Mouse (Mus musculus): ENCODE measurements around the gene Gm20835. TPM values are rescaled to one million over a fixed set of nuclear protein-coding genes. Genes with fewer than 3 reads are reported as not detected.
"Not testable (repeated sequence)": the region's sequence is repeated elsewhere in the genome, so short reads cannot be mapped to it uniquely, and the experiment has no call there.

Gene Gm20835
- not detected in 2 replicates for polyA plus RNA-seq (2014; fragmentation: Nextera tagmentation; extraction: Ambion mirVana)

GRCm38 (mm10) chrY:36735190-36735589 lies at the start of gene Gm20835:
TSS of gene Gm20835 (minus strand) at chrY:36735290.
- WGBS (ENCODE audit: insufficient replicate concordance) = no CpG with 5 or more reads among the region's 6 CpGs
- not testable (repeated sequence) for H3K9me3 ChIP-seq (replicated peaks; ENCODE audit: control insufficient read depth, low read length); H3K4me1 ChIP-seq (ENCODE audit: control insufficient read depth, insufficient read depth, low read length); H3K36me3 ChIP-seq (ENCODE audit: control insufficient read depth, insufficient read depth, low read length); H3K27ac ChIP-seq (ENCODE audit: low read depth, low read length); H3K4me3 ChIP-seq (ENCODE audit: low read depth, low read length); H3K27me3 ChIP-seq (ENCODE audit: control insufficient read depth, insufficient read depth, low read length); ATAC-seq (replicated peaks; ENCODE audit: insufficient number of reproducible peaks, low FRiP score, low TSS enrichment); H3K9ac ChIP-seq (ENCODE audit: low read depth, low read length); H3K4me2 ChIP-seq

Measured in heart, embryonic 11.5 days (tissue).